Mouse (Mus musculus) liver, postnatal 0 days (tissue): ENCODE data around the gene Apba2.

ENCODE experiments used
- CTCF ChIP-seq: sonication (generic); IDR thresholded peaks from 2 replicates; pipeline ENCODE4 v1.5.1; 2016; ENCODE audit warnings: antibody characterized with exemption, low read depth
- EP300 ChIP-seq: IDR thresholded peaks from 2 replicates; pipeline ENCODE4 v1.6.1; 2016; ENCODE audit warnings: antibody characterized with exemption, low read depth, mild to moderate bottlenecking

GRCm38 (mm10) chr7:64539450-64540148 is 38.1 kb downstream of the Apba2 start:
- no peak for TF ChIP-seq EP300
- TF ChIP-seq CTCF = no peak
